Mouse (Mus musculus) liver, postnatal 0 days (tissue): Measurements from ENCODE around the gene Cdyl2.

ENCODE experiments used
- CTCF ChIP-seq: sonication (generic); IDR thresholded peaks from 2 replicates; pipeline ENCODE4 v1.5.1; 2016; ENCODE audit warnings: antibody characterized with exemption, low read depth
- EP300 ChIP-seq: IDR thresholded peaks from 2 replicates; pipeline ENCODE4 v1.6.1; 2016; ENCODE audit warnings: antibody characterized with exemption, low read depth, mild to moderate bottlenecking

DNA sequence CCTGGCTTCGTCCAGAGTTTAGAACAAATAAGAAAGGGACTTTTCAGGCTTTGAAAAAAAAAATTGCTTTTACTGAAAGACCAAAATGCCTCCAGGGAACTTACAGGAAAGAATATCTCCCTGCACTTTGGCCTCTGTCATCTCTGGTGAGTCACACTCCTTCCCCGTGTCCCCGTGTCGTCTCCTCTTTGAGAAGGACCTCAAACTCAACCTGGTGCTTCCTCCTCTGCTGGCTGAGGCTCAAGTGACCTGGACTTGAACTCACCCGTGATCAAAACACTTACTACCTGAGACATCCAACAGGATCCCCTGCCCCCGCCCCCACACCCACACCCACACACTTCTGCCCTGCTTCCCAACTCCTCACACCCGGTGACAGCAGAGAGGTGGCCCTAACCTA lies 103.8 kb downstream of the Cdyl2 start:
- no peak for TF ChIP-seq EP300
- TF ChIP-seq CTCF, result no peak
